Mouse (Mus musculus): Measurements from ENCODE around the gene Chtf18. TPM values are rescaled to one million over a fixed set of nuclear protein-coding genes. Genes with fewer than 3 reads are reported as not detected.

The Chtf18 gene
- total and polyA plus RNA-seq, 3 experiments: 35.5 to 71.1 TPM; not detected in 1

DNA sequence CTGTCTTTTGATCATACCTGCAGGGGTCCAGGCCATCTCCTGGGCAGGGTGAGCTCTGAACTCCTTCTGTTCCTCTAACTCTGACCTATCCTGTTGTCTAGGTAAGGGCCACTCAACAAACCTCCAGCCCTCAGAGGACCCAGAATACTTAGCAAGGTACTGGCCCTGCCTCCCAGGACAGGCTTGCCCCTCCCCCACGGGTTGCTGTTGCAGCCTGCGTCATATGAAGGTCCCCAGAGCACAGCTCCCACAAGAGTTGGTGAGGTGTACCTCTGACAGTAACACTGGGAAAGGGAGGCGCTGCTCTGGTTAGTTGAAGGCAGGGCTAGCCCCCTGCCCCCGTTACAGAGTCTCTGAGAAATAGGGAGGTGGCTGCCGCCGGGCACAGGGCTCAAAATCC lies 11.1 kb downstream of the Chtf18 start:
- Histone ChIP-seq H3K4me3 (ENCODE audit: control insufficient read depth in 1 of 2, insufficient read depth in 1 of 2, low read depth in 2 of 2, low read length in 2 of 2) (no peak overlapping the region), H3K27me3 (ENCODE audit: control insufficient read depth in 1 of 2, insufficient read depth in 2 of 2, low read length in 2 of 2) (0 out of 4 replicates have a peak, but pooled peaks cover 0 to 1% of the 10 kb centered on the region in 2 experiments), H3K9ac (ENCODE audit: control insufficient read depth, low read depth, low read length, poor library complexity, severe bottlenecking) (no peak overlapping the region), H3K27ac (ENCODE audit: control insufficient read depth, low read depth, low read length) (no peak overlapping the region), H3K4me1 (ENCODE audit: control insufficient read depth in 1 of 2, insufficient read depth in 2 of 2, low read length in 2 of 2) (peaks cover 0 to 10% of the 10 kb centered on the region in 2 experiments; a peak in 2 of 4 replicates), H3K36me3 (ENCODE audit: control insufficient read depth in 1 of 2, insufficient read depth in 2 of 2, low read length in 2 of 2) (no peaks in the 10 kb centered on the region), H3K79me2 (ENCODE audit: control insufficient read depth, insufficient read depth, low read length, poor library complexity) (no peaks in the 10 kb centered on the region), H3K9me3 (replicated peaks; ENCODE audit: insufficient read depth, low read length) (no peaks in the 10 kb centered on the region)
- TF ChIP-seq CHD2 (IDR thresholded peaks at IDR 0.05; ENCODE audit: low read length) (no peak), E2F4 (IDR thresholded peaks at IDR 0.05; ENCODE audit: borderline replicate concordance, low read depth, low read length) (no peak), MYC (IDR thresholded peaks at IDR 0.05; ENCODE audit: low read depth, low read length) (no peak), EP300 (IDR thresholded peaks at IDR 0.05; ENCODE audit: low read depth in 1 of 2, low read length in 2 of 2) (no peak), POLR2AphosphoS5 (IDR thresholded peaks at IDR 0.05; ENCODE audit: borderline replicate concordance, low read depth, low read length) (no peak), UBTF (IDR thresholded peaks at IDR 0.05; ENCODE audit: borderline replicate concordance, insufficient read depth, low read depth, low read length) (no peak), USF2 (IDR thresholded peaks at IDR 0.05; ENCODE audit: borderline replicate concordance in 1 of 2, insufficient read depth in 1 of 2, low read depth in 1 of 2, low read length in 2 of 2) (no peak), ZC3H11A (IDR thresholded peaks at IDR 0.05; ENCODE audit: low read depth, low read length) (no peak), USF1 (IDR thresholded peaks at IDR 0.05; ENCODE audit: low read depth, low read length) (no peak), MEF2A (IDR thresholded peaks at IDR 0.05; ENCODE audit: extremely low read depth, insufficient replicate concordance, low read depth, low read length, poor library complexity, severe bottlenecking) (no peak), SIN3A (IDR thresholded peaks at IDR 0.05; ENCODE audit: low read length) (no peak)
- DNase-seq (ENCODE audit: low read depth, low spot score): no peak

GRCm38 (mm10) chr17:25715627-25716026 lies 11.6 kb downstream of the Chtf18 start:
- H3K79me2 ChIP-seq (ENCODE audit: control insufficient read depth, insufficient read depth, low read length, poor library complexity): no peaks in the 10 kb centered on the region
- no peaks in the 10 kb centered on the region for H3K9me3 ChIP-seq (replicated peaks; ENCODE audit: insufficient read depth, low read length)
- H3K27ac ChIP-seq (ENCODE audit: control insufficient read depth, low read depth, low read length): no peak overlapping the region
- no peak overlapping the region for H3K4me3 ChIP-seq (ENCODE audit: control insufficient read depth in 1 of 2, insufficient read depth in 1 of 2, low read depth in 2 of 2, low read length in 2 of 2)
- no peaks in the 10 kb centered on the region for H3K36me3 ChIP-seq (ENCODE audit: control insufficient read depth in 1 of 2, insufficient read depth in 2 of 2, low read length in 2 of 2)
- 0 out of 4 replicates have a peak, but pooled peaks cover 0 to 1% of the 10 kb centered on the region in 2 experiments for H3K27me3 ChIP-seq (ENCODE audit: control insufficient read depth in 1 of 2, insufficient read depth in 2 of 2, low read length in 2 of 2)
- H3K4me1 ChIP-seq (ENCODE audit: control insufficient read depth in 1 of 2, insufficient read depth in 2 of 2, low read length in 2 of 2): peaks cover 0 to 10% of the 10 kb centered on the region in 2 experiments; a peak in 2 of 4 replicates
- TF ChIP-seq E2F4 (IDR thresholded peaks at IDR 0.05; ENCODE audit: borderline replicate concordance, low read depth, low read length) (no peak), SIN3A (IDR thresholded peaks at IDR 0.05; ENCODE audit: low read length) (no peak), CHD2 (IDR thresholded peaks at IDR 0.05; ENCODE audit: low read length) (no peak), CTCF (IDR thresholded peaks at IDR 0.05 in 2 of 3, conservative IDR thresholded peaks at IDR 0.05 in 1 of 3; ENCODE audit: control insufficient read depth in 1 of 3, insufficient read depth in 1 of 3, low read depth in 2 of 3, low read length in 3 of 3, poor library complexity in 1 of 3, severe bottlenecking in 1 of 3) (no peak), POLR2A (IDR thresholded peaks at IDR 0.05; ENCODE audit: control insufficient read depth in 1 of 2, insufficient read depth in 1 of 2, low read depth in 1 of 2, low read length in 2 of 2, poor library complexity in 1 of 2) (0 out of 4 replicates have a peak, but pooled peaks of 1 of the 2 experiments have one; percentile 15)
- no peak for DNase-seq (ENCODE audit: low read depth, low spot score)
- no peak overlapping the region for H3K9ac ChIP-seq (ENCODE audit: control insufficient read depth, low read depth, low read length, poor library complexity, severe bottlenecking)
